Mouse (Mus musculus): ENCODE data around the gene Surf1.
"Not testable (repeated sequence)": the region's sequence is repeated elsewhere in the genome, so short reads cannot be mapped to it uniquely, and the experiment has no call there.

Surf1 gene

GRCm38 (mm10) chr2:26885541-26885940 is 30.8 kb downstream of the Surf1 start:
- DNase-seq, result not testable (repeated sequence)

GRCm38 (mm10) chr2:26878571-26878970 is 37.8 kb downstream of the Surf1 start:
- no peak for DNase-seq

- DNase-seq, result no peak
Observed at GRCm38 (mm10) chr2:26870666-26871065, 45.7 kb downstream of the Surf1 start.

- no peak for DNase-seq
Observed at GRCm38 (mm10) chr2:26864879-26865278, 51.5 kb downstream of the Surf1 start, which contains the start of gene Abo. Gene Abo, minus strand, starts transcription at chr2:26864979.
